Mouse (Mus musculus): ENCODE measurements around the gene Tsen54. TPM values are rescaled to one million over a fixed set of nuclear protein-coding genes. Genes with fewer than 3 reads are reported as not detected.

The Tsen54 gene
- polyA plus RNA-seq, 1 experiment = 40.8 TPM

DNA sequence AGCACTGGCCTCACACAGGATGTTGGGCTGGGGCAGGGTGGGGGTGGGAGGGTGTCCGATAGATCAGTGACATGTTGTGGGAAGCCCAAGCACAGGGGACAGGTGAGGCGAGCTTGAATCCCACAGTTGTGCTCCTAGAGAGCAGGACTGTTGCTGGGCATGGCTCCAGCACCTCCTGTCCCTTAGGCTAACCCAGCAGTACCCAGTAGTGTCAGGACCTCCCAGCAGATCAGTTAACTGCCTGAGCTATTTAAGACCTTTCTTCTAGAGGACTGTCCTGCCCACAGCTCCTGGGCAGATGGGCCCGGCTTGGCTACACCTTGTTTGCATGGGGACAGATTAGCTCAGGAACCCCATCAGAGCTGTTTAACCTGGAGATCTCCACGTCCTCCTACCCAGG, 14.5 kb downstream of the Tsen54 start:
- Histone ChIP-seq H3K36me3 (ENCODE audit: control insufficient read depth, insufficient read depth, low read length) (peaks cover 6% of the 10 kb centered on the region; the same call in 1 of the 2 replicates), H3K4me3 (ENCODE audit: low read depth, low read length) (no peak overlapping the region), H3K4me1 (ENCODE audit: control insufficient read depth, insufficient read depth, insufficient read length, low read length) (peaks cover 36% of the 10 kb centered on the region), H3K27ac (ENCODE audit: insufficient read depth, low read depth, low read length) (no peak overlapping the region), H3K27me3 (ENCODE audit: control insufficient read depth, insufficient read depth, low read length) (no peaks in the 10 kb centered on the region)
- TF ChIP-seq CTCF (IDR thresholded peaks at IDR 0.05; ENCODE audit: extremely low read depth, insufficient read length, insufficient replicate concordance, low read depth, low read length) (no peak), POLR2A (IDR thresholded peaks at IDR 0.05; ENCODE audit: low read depth, low read length) (no peak)
- WGBS = 72% methylated on average over 4 of the region's 4 CpGs

DNA sequence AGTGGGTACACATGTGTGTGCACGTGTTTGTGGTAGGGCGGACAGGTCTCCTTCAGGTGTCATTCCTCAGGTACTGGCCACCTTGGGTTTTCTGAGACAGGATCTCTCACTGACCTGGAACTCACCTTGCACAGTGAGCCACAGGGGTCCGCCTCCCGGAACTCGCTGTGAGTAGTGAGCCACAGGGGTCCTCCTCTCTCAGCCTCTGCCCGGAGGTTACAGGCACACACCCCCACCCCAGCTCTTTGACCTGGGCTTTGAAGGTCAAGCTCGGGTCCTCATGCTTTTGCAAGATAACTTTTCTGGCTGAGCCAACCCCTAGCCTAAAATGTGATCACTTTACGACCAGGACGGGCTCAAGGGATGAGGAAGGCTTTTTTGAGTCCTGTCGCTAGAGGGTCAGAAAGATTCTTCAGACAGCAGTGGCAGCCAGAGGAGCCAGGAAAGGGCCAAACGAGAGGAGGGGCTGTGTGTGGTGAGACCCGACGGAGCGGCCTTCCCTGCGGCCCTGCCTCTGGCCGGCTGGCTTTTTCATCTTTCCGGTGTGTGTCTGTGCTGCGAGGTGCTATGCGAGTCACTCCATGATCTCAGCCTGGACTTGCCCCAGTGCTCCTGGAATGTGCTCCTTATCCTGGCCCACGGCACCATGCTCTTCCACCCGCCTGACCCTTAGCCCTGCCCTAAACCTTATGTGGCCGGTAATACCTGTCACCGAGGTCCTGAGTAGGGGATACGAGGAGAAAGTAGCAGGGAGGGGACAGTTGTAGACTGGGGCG, 16.2 kb downstream of the Tsen54 start:
- Histone ChIP-seq H3K27ac (ENCODE audit: insufficient read depth, low read depth, low read length) (no peak overlapping the region), H3K4me1 (ENCODE audit: control insufficient read depth, insufficient read depth, insufficient read length, low read length) (peaks cover 45% of the 10 kb centered on the region), H3K4me3 (ENCODE audit: low read depth, low read length) (no peak overlapping the region), H3K27me3 (ENCODE audit: control insufficient read depth, insufficient read depth, low read length) (no peaks in the 10 kb centered on the region), H3K36me3 (ENCODE audit: control insufficient read depth, insufficient read depth, low read length) (peaks cover 12% of the 10 kb centered on the region; the same call in 1 of the 2 replicates)
- TF ChIP-seq CTCF (IDR thresholded peaks at IDR 0.05; ENCODE audit: extremely low read depth, insufficient read length, insufficient replicate concordance, low read depth, low read length) = no peak
- no peak for TF ChIP-seq POLR2A (IDR thresholded peaks at IDR 0.05; ENCODE audit: low read depth, low read length)
- WGBS = 65% methylated on average over 25 of the region's 25 CpGs

DNA sequence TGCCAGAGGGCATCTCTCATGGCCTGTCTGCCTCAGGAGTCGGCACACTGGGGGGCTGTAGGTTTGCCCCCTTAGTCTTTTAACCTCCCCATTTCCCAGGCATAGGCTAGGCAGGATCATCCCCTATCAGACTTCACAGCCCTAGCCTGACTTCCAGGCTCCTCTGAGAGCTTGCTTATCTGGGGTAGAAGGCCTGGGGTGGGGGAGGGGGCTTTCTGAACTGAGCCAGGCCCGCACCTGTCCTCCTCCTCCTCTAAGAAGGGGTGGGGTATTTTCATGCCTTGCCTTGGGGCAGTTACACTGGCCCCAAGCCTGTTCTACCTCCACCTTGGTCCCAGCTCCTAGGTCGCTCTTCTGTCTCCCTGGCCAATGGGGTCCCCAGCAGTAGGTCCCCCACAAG, 17.0 kb downstream of the Tsen54 start:
- Histone ChIP-seq H3K4me1 (ENCODE audit: control insufficient read depth, insufficient read depth, insufficient read length, low read length) (peaks cover 49% of the 10 kb centered on the region), H3K36me3 (ENCODE audit: control insufficient read depth, insufficient read depth, low read length) (peaks cover 15% of the 10 kb centered on the region; the same call in 1 of the 2 replicates), H3K27ac (ENCODE audit: insufficient read depth, low read depth, low read length) (no peak overlapping the region), H3K4me3 (ENCODE audit: low read depth, low read length) (no peak overlapping the region), H3K27me3 (ENCODE audit: control insufficient read depth, insufficient read depth, low read length) (no peaks in the 10 kb centered on the region)
- no peak for TF ChIP-seq CTCF (IDR thresholded peaks at IDR 0.05; ENCODE audit: extremely low read depth, insufficient read length, insufficient replicate concordance, low read depth, low read length)
- TF ChIP-seq POLR2A (IDR thresholded peaks at IDR 0.05; ENCODE audit: low read depth, low read length) = no peak
- WGBS = 51% methylated on average over 3 of the region's 3 CpGs

DNA sequence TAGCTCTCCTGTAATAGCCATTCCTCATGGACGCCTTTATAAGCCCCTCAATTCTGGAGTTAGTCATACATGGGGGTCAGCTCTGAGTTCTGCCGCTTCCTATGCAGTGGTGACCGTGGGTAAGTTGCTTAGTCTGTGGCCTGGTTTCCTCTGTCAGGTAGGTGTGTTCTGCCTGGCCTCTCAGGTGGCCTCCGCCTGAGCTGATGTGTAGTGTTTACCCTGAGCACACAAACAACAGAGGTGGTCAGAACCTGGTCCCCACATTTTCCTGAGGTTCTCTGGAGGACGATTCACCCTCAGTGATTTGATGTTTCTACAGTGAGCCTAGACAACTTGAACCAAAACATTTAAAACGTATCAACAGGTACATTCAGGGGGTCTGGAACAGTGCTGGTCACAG, 17.5 kb downstream of the Tsen54 start:
- peaks cover 50% of the 10 kb centered on the region for H3K4me1 ChIP-seq (ENCODE audit: control insufficient read depth, insufficient read depth, insufficient read length, low read length)
- H3K27ac ChIP-seq (ENCODE audit: insufficient read depth, low read depth, low read length) = no peak overlapping the region
- no peaks in the 10 kb centered on the region for H3K27me3 ChIP-seq (ENCODE audit: control insufficient read depth, insufficient read depth, low read length)
- peaks cover 15% of the 10 kb centered on the region; the same call in 1 of the 2 replicates for H3K36me3 ChIP-seq (ENCODE audit: control insufficient read depth, insufficient read depth, low read length)
- WGBS = 55% methylated on average over 6 of the region's 6 CpGs
- no peak overlapping the region for H3K4me3 ChIP-seq (ENCODE audit: low read depth, low read length)
- no peak for TF ChIP-seq CTCF (IDR thresholded peaks at IDR 0.05; ENCODE audit: extremely low read depth, insufficient read length, insufficient replicate concordance, low read depth, low read length)
- no peak for TF ChIP-seq POLR2A (IDR thresholded peaks at IDR 0.05; ENCODE audit: low read depth, low read length)

DNA sequence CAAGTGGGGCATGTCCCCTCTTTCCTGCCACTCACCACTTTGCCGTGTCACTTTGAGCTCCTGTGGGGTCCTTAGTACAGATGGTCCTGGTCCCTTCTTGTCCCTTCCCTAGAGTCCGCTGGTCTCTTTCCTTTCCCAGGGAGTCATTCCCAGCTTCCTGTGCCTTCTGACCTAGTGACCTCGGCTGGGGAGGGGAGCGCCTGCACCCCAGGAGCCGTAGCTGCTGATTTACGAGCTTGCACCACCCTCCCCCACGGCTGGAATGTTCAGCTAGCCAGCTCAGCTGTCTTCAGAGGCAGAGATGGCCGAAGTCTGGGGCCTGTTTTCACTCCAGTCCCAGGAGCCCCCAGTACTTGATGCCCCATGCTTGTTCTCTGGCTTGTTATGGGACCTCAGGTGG, 18.0 kb downstream of the Tsen54 start:
- Histone ChIP-seq H3K27me3 (ENCODE audit: control insufficient read depth, insufficient read depth, low read length) (no peaks in the 10 kb centered on the region), H3K4me1 (ENCODE audit: control insufficient read depth, insufficient read depth, insufficient read length, low read length) (peaks cover 55% of the 10 kb centered on the region), H3K4me3 (ENCODE audit: low read depth, low read length) (no peak overlapping the region), H3K36me3 (ENCODE audit: control insufficient read depth, insufficient read depth, low read length) (peaks cover 16% of the 10 kb centered on the region; the same call in 1 of the 2 replicates), H3K27ac (ENCODE audit: insufficient read depth, low read depth, low read length) (no peak overlapping the region)
- no peak for TF ChIP-seq POLR2A (IDR thresholded peaks at IDR 0.05; ENCODE audit: low read depth, low read length)
- TF ChIP-seq CTCF (IDR thresholded peaks at IDR 0.05; ENCODE audit: extremely low read depth, insufficient read length, insufficient replicate concordance, low read depth, low read length) = no peak
- WGBS = 16% methylated on average over 8 of the region's 8 CpGs

DNA sequence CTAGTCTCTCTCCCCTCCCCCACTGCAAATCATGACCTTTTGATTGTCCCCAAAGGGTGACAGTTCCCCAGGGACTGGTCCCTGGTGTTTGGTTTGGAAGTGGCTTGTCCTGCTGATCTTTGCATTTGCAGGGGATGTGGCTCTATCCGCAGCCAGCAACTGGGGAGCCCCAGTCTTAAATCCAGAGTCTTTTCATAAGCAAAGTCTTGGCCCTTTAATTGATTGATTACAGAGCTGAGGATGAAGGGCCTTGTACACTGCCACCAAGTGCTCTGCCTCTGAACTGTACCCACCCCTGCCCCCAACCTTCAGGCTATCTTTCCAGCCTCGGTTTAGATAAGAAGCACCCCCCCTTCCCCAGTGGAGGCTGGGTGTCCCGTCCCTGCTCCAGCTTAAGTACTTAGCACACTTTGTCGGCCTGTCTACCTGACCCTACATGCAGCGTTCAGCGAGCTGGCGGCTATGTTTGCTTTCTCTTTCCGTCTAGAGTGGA, 18.5 kb downstream of the Tsen54 start:
- WGBS = 17% methylated on average over 8 of the region's 8 CpGs
- Histone ChIP-seq H3K27ac (ENCODE audit: insufficient read depth, low read depth, low read length) (peak overlapping the region; percentile 9; the same call in 1 of the 2 replicates), H3K4me1 (ENCODE audit: control insufficient read depth, insufficient read depth, insufficient read length, low read length) (peaks cover 60% of the 10 kb centered on the region), H3K36me3 (ENCODE audit: control insufficient read depth, insufficient read depth, low read length) (peaks cover 19% of the 10 kb centered on the region; the same call in 1 of the 2 replicates), H3K4me3 (ENCODE audit: low read depth, low read length) (no peak overlapping the region), H3K27me3 (ENCODE audit: control insufficient read depth, insufficient read depth, low read length) (no peaks in the 10 kb centered on the region)
- no peak for TF ChIP-seq POLR2A (IDR thresholded peaks at IDR 0.05; ENCODE audit: low read depth, low read length)
- no peak for TF ChIP-seq CTCF (IDR thresholded peaks at IDR 0.05; ENCODE audit: extremely low read depth, insufficient read length, insufficient replicate concordance, low read depth, low read length)

DNA sequence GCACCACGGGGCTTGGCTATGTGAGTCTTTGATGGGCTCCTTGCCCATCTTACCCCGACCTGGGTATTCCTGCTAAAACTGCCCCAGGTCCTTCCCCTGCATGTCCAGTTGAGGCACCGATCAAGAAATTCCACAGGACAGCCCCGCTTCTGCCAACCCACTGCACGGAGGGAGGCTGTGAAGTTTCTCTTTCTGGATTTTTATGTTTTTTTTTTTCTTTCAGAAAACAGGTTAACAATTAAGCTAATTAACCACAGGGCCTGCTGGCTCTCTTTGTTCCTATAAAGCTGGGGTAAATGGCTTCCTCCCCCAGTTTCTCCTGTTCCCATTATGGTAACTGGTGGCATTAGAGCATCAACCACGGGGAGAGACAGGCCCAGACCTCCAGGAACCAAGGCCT, 19.5 kb downstream of the Tsen54 start:
- WGBS = 52% methylated on average over 6 of the region's 6 CpGs
- H3K27ac ChIP-seq (ENCODE audit: insufficient read depth, low read depth, low read length) = no peak overlapping the region
- no peak overlapping the region for H3K4me3 ChIP-seq (ENCODE audit: low read depth, low read length)
- TF ChIP-seq POLR2A (IDR thresholded peaks at IDR 0.05; ENCODE audit: low read depth, low read length) (no peak), CTCF (IDR thresholded peaks at IDR 0.05; ENCODE audit: extremely low read depth, insufficient read length, insufficient replicate concordance, low read depth, low read length) (no peak)
- H3K4me1 ChIP-seq (ENCODE audit: control insufficient read depth, insufficient read depth, insufficient read length, low read length) = peaks cover 66% of the 10 kb centered on the region
- no peaks in the 10 kb centered on the region for H3K27me3 ChIP-seq (ENCODE audit: control insufficient read depth, insufficient read depth, low read length)
- H3K36me3 ChIP-seq (ENCODE audit: control insufficient read depth, insufficient read depth, low read length) = peaks cover 16% of the 10 kb centered on the region; the same call in 1 of the 2 replicates

Data from small intestine, adult 2 months (tissue).